Mouse (Mus musculus): ENCODE measurements around the gene Cgrrf1. TPM values are rescaled to one million over a fixed set of nuclear protein-coding genes. Genes with fewer than 3 reads are reported as not detected.

Gene Cgrrf1
- polyA plus RNA-seq, 1 experiment from 2014 or later = 33.8 TPM

GRCm38 (mm10) chr14:46832354-46833272 lies 688 bp downstream of the Cgrrf1 start:
- H3K36me3 ChIP-seq = no peaks in the 10 kb centered on the region
- peak overlapping the region; percentile 93 for H3K27ac ChIP-seq
- H3K4me1 ChIP-seq = peaks cover 23% of the 10 kb centered on the region
- no peaks in the 10 kb centered on the region for H3K27me3 ChIP-seq (ENCODE audit: insufficient read depth, poor library complexity, severe bottlenecking)
- peak overlapping the region; percentile 97 for H3K4me3 ChIP-seq
- H3K9me3 ChIP-seq = no peaks in the 10 kb centered on the region
- WGBS = 9% methylated on average over 40 of the region's 40 CpGs
- peak; percentile 77 for DNase-seq (ENCODE audit: low spot score)

GRCm38 (mm10) chr14:46839326-46839725 lies 7.4 kb downstream of the Cgrrf1 start:
- Histone ChIP-seq H3K27me3 (ENCODE audit: insufficient read depth, poor library complexity, severe bottlenecking) (no peaks in the 10 kb centered on the region), H3K36me3 (peaks cover 26% of the 10 kb centered on the region), H3K4me1 (peaks cover 10% of the 10 kb centered on the region; the same call in 1 of the 2 replicates), H3K27ac (no peak overlapping the region), H3K9me3 (no peaks in the 10 kb centered on the region), H3K4me3 (no peak overlapping the region)
- 68% methylated on average over 4 of the region's 4 CpGs for WGBS
- DNase-seq (ENCODE audit: low spot score) = no peak

GRCm38 (mm10) chr14:46845706-46846105 lies 13.8 kb downstream of the Cgrrf1 start:
- H3K27me3 ChIP-seq (ENCODE audit: insufficient read depth, poor library complexity, severe bottlenecking) = no peaks in the 10 kb centered on the region
- H3K9me3 ChIP-seq = no peaks in the 10 kb centered on the region
- H3K27ac ChIP-seq = no peak overlapping the region
- no peak overlapping the region for H3K4me3 ChIP-seq
- peaks cover 34% of the 10 kb centered on the region for H3K36me3 ChIP-seq
- 92% methylated on average over 11 of the region's 11 CpGs for WGBS
- 0 out of 2 replicates have a peak, but pooled peaks cover 4% of the 10 kb centered on the region for H3K4me1 ChIP-seq
- no peak for DNase-seq (ENCODE audit: low spot score)

GRCm38 (mm10) chr14:46848063-46848590 lies 16.2 kb downstream of the Cgrrf1 start:
- H3K4me3 ChIP-seq = no peak overlapping the region
- no peaks in the 10 kb centered on the region for H3K27me3 ChIP-seq (ENCODE audit: insufficient read depth, poor library complexity, severe bottlenecking)
- H3K4me1 ChIP-seq = no peaks in the 10 kb centered on the region
- no peaks in the 10 kb centered on the region for H3K9me3 ChIP-seq
- 84% methylated on average over 4 of the region's 4 CpGs for WGBS
- no peak overlapping the region for H3K27ac ChIP-seq
- H3K36me3 ChIP-seq = peaks cover 14% of the 10 kb centered on the region
- DNase-seq (ENCODE audit: low spot score) = no peak

- H3K36me3 ChIP-seq = peaks cover 17% of the 10 kb centered on the region
- WGBS = 85% methylated on average over 5 of the region's 5 CpGs
- 0 out of 2 replicates have a peak, but pooled peaks cover 2% of the 10 kb centered on the region for H3K4me1 ChIP-seq
- no peak overlapping the region for H3K4me3 ChIP-seq
- H3K27me3 ChIP-seq (ENCODE audit: insufficient read depth, poor library complexity, severe bottlenecking) = no peaks in the 10 kb centered on the region
- no peak overlapping the region for H3K27ac ChIP-seq
- H3K9me3 ChIP-seq = no peaks in the 10 kb centered on the region
- no peak for DNase-seq (ENCODE audit: low spot score)
Measured at GRCm38 (mm10) chr14:46848736-46849135, 16.8 kb downstream of the Cgrrf1 start.

GRCm38 (mm10) chr14:46849769-46850168 lies 17.8 kb downstream of the Cgrrf1 start:
- Histone ChIP-seq H3K36me3 (peaks cover 19% of the 10 kb centered on the region), H3K27ac (no peak overlapping the region), H3K4me1 (0 out of 2 replicates have a peak, but pooled peaks cover 5% of the 10 kb centered on the region), H3K4me3 (no peak overlapping the region), H3K27me3 (ENCODE audit: insufficient read depth, poor library complexity, severe bottlenecking) (no peaks in the 10 kb centered on the region), H3K9me3 (no peaks in the 10 kb centered on the region)
- no peak for DNase-seq (ENCODE audit: low spot score)
- WGBS = 93% methylated on average over 1 of the region's 1 CpGs

GRCm38 (mm10) chr14:46853677-46854076 lies 21.8 kb downstream of the Cgrrf1 start:
- Histone ChIP-seq H3K4me1 (0 out of 2 replicates have a peak, but pooled peaks cover 5% of the 10 kb centered on the region), H3K4me3 (no peak overlapping the region), H3K36me3 (peaks cover 18% of the 10 kb centered on the region), H3K27ac (no peak overlapping the region), H3K9me3 (no peaks in the 10 kb centered on the region), H3K27me3 (ENCODE audit: insufficient read depth, poor library complexity, severe bottlenecking) (no peaks in the 10 kb centered on the region)
- DNase-seq (ENCODE audit: low spot score) = no peak
- WGBS = 64% methylated on average over 11 of the region's 11 CpGs

- Histone ChIP-seq H3K9me3 (no peaks in the 10 kb centered on the region), H3K4me3 (no peak overlapping the region), H3K27me3 (ENCODE audit: insufficient read depth, poor library complexity, severe bottlenecking) (no peaks in the 10 kb centered on the region), H3K4me1 (no peaks in the 10 kb centered on the region), H3K27ac (no peak overlapping the region), H3K36me3 (peaks cover 7% of the 10 kb centered on the region; the same call in 1 of the 2 replicates)
- WGBS = 90% methylated on average over 5 of the region's 5 CpGs
- DNase-seq (ENCODE audit: low spot score) = no peak
Measured at GRCm38 (mm10) chr14:46862922-46863321, 31.0 kb downstream of the Cgrrf1 start.

GRCm38 (mm10) chr14:46880935-46881334 lies 49.0 kb downstream of the Cgrrf1 start:
- Histone ChIP-seq H3K4me3 (peak overlapping the region; percentile 85), H3K27ac (no peak overlapping the region), H3K9me3 (no peaks in the 10 kb centered on the region), H3K27me3 (ENCODE audit: insufficient read depth, poor library complexity, severe bottlenecking) (0 out of 2 replicates have a peak, but pooled peaks cover 7% of the 10 kb centered on the region), H3K36me3 (no peaks in the 10 kb centered on the region), H3K4me1 (peaks cover 25% of the 10 kb centered on the region)
- DNase-seq (ENCODE audit: low spot score) = no peak
- 4% methylated on average over 10 of the region's 10 CpGs for WGBS

- Histone ChIP-seq H3K9me3 (no peaks in the 10 kb centered on the region), H3K4me3 (peak overlapping the region; percentile 85), H3K4me1 (peaks cover 29% of the 10 kb centered on the region), H3K27me3 (ENCODE audit: insufficient read depth, poor library complexity, severe bottlenecking) (0 out of 2 replicates have a peak, but pooled peaks cover 7% of the 10 kb centered on the region), H3K27ac (peak overlapping the region; percentile 97), H3K36me3 (peaks cover under 1% of the 10 kb centered on the region; the same call in 1 of the 2 replicates)
- DNase-seq (ENCODE audit: low spot score) = peak; percentile 83
- WGBS = 4% methylated on average over 40 of the region's 40 CpGs
Measured at GRCm38 (mm10) chr14:46881581-46882430, 49.9 kb downstream of the Cgrrf1 start.

GRCm38 (mm10) chr14:46882431-46883067 lies 50.6 kb downstream of the Cgrrf1 start, which contains the start of gene Samd4:
Gene Samd4 (plus strand): TSS chr14:46882854.
- H3K4me1 ChIP-seq = peaks cover 32% of the 10 kb centered on the region
- peak within 1 kb of the TSS; percentile 97 for H3K27ac ChIP-seq
- no peaks in the 10 kb centered on the region for H3K9me3 ChIP-seq
- DNase-seq (ENCODE audit: low spot score) = peak; percentile 92
- H3K27me3 ChIP-seq (ENCODE audit: insufficient read depth, poor library complexity, severe bottlenecking) = 0 out of 2 replicates have a peak, but pooled peaks cover 7% of the 10 kb centered on the region
- peaks cover 4% of the 10 kb centered on the region; the same call in 1 of the 2 replicates for H3K36me3 ChIP-seq
- WGBS = under 1% methylated on average over 54 of the region's 54 CpGs
- H3K4me3 ChIP-seq = peak within 1 kb of the TSS; percentile 85

All from heart, embryonic 10.5 days (tissue).